25 mouse cellular contexts compared by ENCODE assay signal in the genomic region with DNA sequence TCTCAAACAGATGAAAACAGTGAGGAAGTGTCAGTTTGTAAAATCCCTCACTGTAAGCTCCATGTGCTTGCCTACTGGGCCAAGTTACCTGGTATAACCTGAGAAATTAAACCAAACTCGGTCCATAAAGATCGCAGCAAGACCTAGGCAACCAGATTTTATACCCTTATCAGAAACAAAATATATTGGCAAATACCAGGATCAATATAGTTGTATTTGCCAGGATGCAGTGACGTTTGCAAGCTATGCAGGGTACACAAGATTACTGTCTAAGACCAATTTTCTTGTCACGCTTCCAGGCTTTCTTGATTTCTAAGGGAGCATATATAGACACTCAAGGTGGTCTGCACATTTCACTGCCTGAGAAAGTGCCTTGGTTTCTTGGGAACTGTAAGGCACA. TPM values are rescaled to one million over a fixed set of nuclear protein-coding genes. Genes with fewer than 3 reads are reported as not detected.
"Had no signal": no experiment of that assay in that cellular context is flagged by ENCODE, and none has a peak within 500 bp of the region (broad histone marks: within the 10 kb centered on the region; RNA-seq: fewer than 3 reads in every experiment).

No protein-coding gene starts in this region.

- H3K36me3 ChIP-seq: neural tube, embryonic 13.5 days; neural tube, embryonic 15.5 days; stomach, embryonic 15.5 days had no signal

- H3K9me3 ChIP-seq: neural tube, embryonic 13.5 days; neural tube, embryonic 15.5 days; stomach, embryonic 15.5 days had no signal

- H3K27me3 ChIP-seq: stomach, embryonic 15.5 days had no signal

- H3K4me1 ChIP-seq: neural tube, embryonic 13.5 days; neural tube, embryonic 15.5 days; stomach, embryonic 15.5 days had no signal

- H3K27ac ChIP-seq: neural tube, embryonic 13.5 days; neural tube, embryonic 15.5 days; stomach, embryonic 15.5 days; stomach, postnatal 0 days had no signal

- H3K4me3 ChIP-seq: neural tube, embryonic 13.5 days; neural tube, embryonic 15.5 days; stomach, embryonic 15.5 days had no signal

- DNase-seq: retina, postnatal 1 day; right cerebral cortex, adult 18-20 months; right cerebral cortex, postnatal 14 days; right cerebral cortex, postnatal 25 days; right cerebral cortex, postnatal 4 days; spleen, adult 18-20 months; thymus, adult 18-20 months; thymus, adult 2 months; thymus, postnatal 14 days; thymus, postnatal 25 days; thymus, postnatal 36 days; thymus, postnatal 4 days had no signal

- H3K4me2 ChIP-seq: neural tube, embryonic 13.5 days; neural tube, embryonic 15.5 days; stomach, embryonic 15.5 days had no signal

- H3K9ac ChIP-seq: neural tube, embryonic 13.5 days; neural tube, embryonic 15.5 days; stomach, embryonic 15.5 days had no signal

RNA-seq across cellular contexts. Expression of a gene that starts 10.0 kb away (rescaled TPM):
- total RNA-seq: neutrophil, adult 5-6 weeks had no signal
- polyA plus RNA-seq: spleen, adult 2 months; testis, adult 2 months had no signal

RNA-seq across cellular contexts. Expression of a gene that starts 34.7 kb away (rescaled TPM):
- polyA plus RNA-seq: stomach, embryonic 14.5 days had no signal

RNA-seq across cellular contexts. Expression of a gene that starts 36.7 kb away (rescaled TPM):
- total RNA-seq: neutrophil, adult 5-6 weeks had no signal
- polyA plus RNA-seq: neural tube, embryonic 13.5 days; neural tube, embryonic 14.5 days; neural tube, embryonic 15.5 days; small intestine, adult 2 months; spleen, adult 2 months; stomach, embryonic 14.5 days; stomach, embryonic 15.5 days; stomach, embryonic 16.5 days; stomach, postnatal 0 days; testis, adult 2 months; thymus, adult 2 months; thymus, postnatal 0 days; urinary bladder, adult 2 months had no signal
